Mouse (Mus musculus) hindbrain, embryonic 10.5 days (tissue): Measurements from ENCODE around the gene Nme2. TPM values are rescaled to one million over a fixed set of nuclear protein-coding genes. Genes with fewer than 3 reads are reported as not detected.
"Not testable (repeated sequence)": the region's sequence is repeated elsewhere in the genome, so short reads cannot be mapped to it uniquely, and the experiment has no call there.

Source experiments
- DNase-seq: peaks from one replicate; pipeline ENCODE4 v3.0.0-alpha.2; 2017; ENCODE audit warnings: low spot score
- H3K27ac ChIP-seq: fragments of 300-500 bp; sonication (generic); 2 replicates; pipeline ENCODE4 v1.5.1; 2016; ENCODE audit warnings: mild to moderate bottlenecking, moderate library complexity
- H3K27me3 ChIP-seq: fragments of 300-500 bp; sonication (generic); 2 replicates; pipeline ENCODE4 v1.6.1; 2016; ENCODE audit warnings: mild to moderate bottlenecking; ENCODE audit not compliant: poor library complexity, insufficient read depth, severe bottlenecking
- H3K36me3 ChIP-seq: fragments of 300-500 bp; sonication (generic); 2 replicates; pipeline ENCODE4 v1.6.1; 2016; ENCODE audit warnings: mild to moderate bottlenecking, moderate library complexity
- H3K4me1 ChIP-seq: fragments of 300-500 bp; sonication (generic); replicated peaks from 2 replicates; pipeline ENCODE4 v1.6.1; 2016; ENCODE audit warnings: mild to moderate bottlenecking
- H3K4me3 ChIP-seq: fragments of 300-500 bp; sonication (generic); 2 replicates; pipeline ENCODE4 v1.5.1; 2016; ENCODE audit warnings: mild to moderate bottlenecking, moderate library complexity
- H3K9me3 ChIP-seq: fragments of 300-500 bp; sonication (generic); 2 replicates; pipeline ENCODE4 v1.6.1; 2016; ENCODE audit warnings: mild to moderate bottlenecking, moderate library complexity
- WGBS: fragments of 180-500 bp; shearing (Covaris S2); methylation state at CpG from one replicate; pipeline ENCODE4 v1.1.7; 2016; 5-methylcytosine and 5-hydroxymethylcytosine counted together
- polyA plus RNA-seq: library from polyadenylated mRNA; unstranded; fragments of >200 nt; fragmentation: Nextera tagmentation; extraction: Ambion mirVana; gene quantifications from 2 replicates; pipeline ENCODE4 v1.2.1, GENCODE M21; 2016

Nme2 gene
- polyA plus RNA-seq, 1 experiment from 2014 or later: 129 TPM

GRCm38 (mm10) chr11:93957031-93957555, 1.0 kb upstream of the Nme2 start:
- DNase-seq: no peak
- Histone ChIP-seq H3K27ac (no peak overlapping the region), H3K4me1 (peaks cover 44% of the 10 kb centered on the region), H3K9me3 (no peaks in the 10 kb centered on the region), H3K4me3 (no peak overlapping the region), H3K36me3 (peaks cover 71% of the 10 kb centered on the region), H3K27me3 (no peaks in the 10 kb centered on the region)
- WGBS: 90% methylated on average over 2 of the region's 2 CpGs

- no peaks in the 10 kb centered on the region for H3K9me3 ChIP-seq
- no peaks in the 10 kb centered on the region for H3K27me3 ChIP-seq
- peak overlapping the region; percentile 94 for H3K27ac ChIP-seq
- WGBS: under 1% methylated on average over 67 of the region's 67 CpGs
- H3K4me1 ChIP-seq: peaks cover 47% of the 10 kb centered on the region
- H3K36me3 ChIP-seq: peaks cover 71% of the 10 kb centered on the region
- peak overlapping the region; percentile 61 for H3K4me3 ChIP-seq
- DNase-seq: peak; percentile 94
These were observed 556 bp downstream of the Nme2 start for GRCm38 (mm10) chr11:93955256-93956150.

- peak overlapping the region; percentile 61 for H3K4me3 ChIP-seq
- DNase-seq: no peak
- peaks cover 71% of the 10 kb centered on the region for H3K36me3 ChIP-seq
- no peaks in the 10 kb centered on the region for H3K27me3 ChIP-seq
- H3K27ac ChIP-seq: peak overlapping the region; percentile 94
- no peaks in the 10 kb centered on the region for H3K9me3 ChIP-seq
- WGBS: 45% methylated on average over 13 of the region's 13 CpGs
- H3K4me1 ChIP-seq: peaks cover 47% of the 10 kb centered on the region
These were observed 1.3 kb downstream of the Nme2 start for GRCm38 (mm10) chr11:93954738-93955255.

GRCm38 (mm10) chr11:93952376-93952775, 3.7 kb downstream of the Nme2 start:
- Histone ChIP-seq H3K9me3 (no peaks in the 10 kb centered on the region), H3K4me3 (no peak overlapping the region), H3K36me3 (peaks cover 69% of the 10 kb centered on the region), H3K4me1 (peaks cover 47% of the 10 kb centered on the region), H3K27ac (no peak overlapping the region), H3K27me3 (no peaks in the 10 kb centered on the region)
- peak; percentile 14 for DNase-seq
- WGBS: 63% methylated on average over 5 of the region's 5 CpGs

- no peak for DNase-seq
- Histone ChIP-seq H3K4me1 (peaks cover 29% of the 10 kb centered on the region), H3K27ac (no peak overlapping the region), H3K36me3 (peaks cover 73% of the 10 kb centered on the region), H3K4me3 (no peak overlapping the region), H3K27me3 (no peaks in the 10 kb centered on the region), H3K9me3 (no peaks in the 10 kb centered on the region)
- 89% methylated on average over 1 of the region's 1 CpGs for WGBS
These were observed 6.0 kb downstream of the Nme2 start for GRCm38 (mm10) chr11:93950045-93950444.

- H3K36me3 ChIP-seq: peaks cover 77% of the 10 kb centered on the region
These were observed 7.0 kb downstream of the Nme2 start for GRCm38 (mm10) chr11:93948887-93949567.

DNA sequence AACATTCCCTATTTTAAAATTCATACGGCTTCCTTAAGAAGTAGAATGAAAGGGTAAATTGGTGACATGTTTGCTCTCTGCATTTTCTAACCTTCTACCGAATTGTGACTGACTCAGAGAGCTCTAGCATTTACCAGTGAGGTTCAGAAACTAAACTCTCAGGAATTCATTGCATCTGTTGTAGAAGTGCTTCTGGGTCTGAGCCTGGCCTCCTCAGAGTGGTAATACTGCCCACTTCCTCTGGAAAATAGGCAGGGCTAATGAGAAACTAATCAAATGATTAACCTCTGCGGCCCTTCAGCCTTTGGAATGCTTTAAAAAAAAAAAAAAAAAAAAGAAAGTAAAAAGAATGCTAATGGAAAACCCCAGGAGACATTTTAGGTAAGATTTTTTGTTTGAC, 11.1 kb downstream of the Nme2 start:
- no peaks in the 10 kb centered on the region for H3K27me3 ChIP-seq
- no peak overlapping the region for H3K4me3 ChIP-seq
- no peak for DNase-seq
- H3K36me3 ChIP-seq: peaks cover 71% of the 10 kb centered on the region
- 80% methylated on average over 3 of the region's 3 CpGs for WGBS
- no peak overlapping the region for H3K27ac ChIP-seq
- no peaks in the 10 kb centered on the region for H3K4me1 ChIP-seq
- no peaks in the 10 kb centered on the region for H3K9me3 ChIP-seq

More at GRCm38 (mm10) chr11:93948887-93949567, 7.0 kb downstream of the Nme2 start:
- Histone ChIP-seq H3K9me3 (no peaks in the 10 kb centered on the region), H3K27ac (no peak overlapping the region), H3K27me3 (no peaks in the 10 kb centered on the region), H3K4me1 (peaks cover 21% of the 10 kb centered on the region), H3K4me3 (no peak overlapping the region)
- DNase-seq: no peak
- 94% methylated on average over 9 of the region's 9 CpGs for WGBS

DNA sequence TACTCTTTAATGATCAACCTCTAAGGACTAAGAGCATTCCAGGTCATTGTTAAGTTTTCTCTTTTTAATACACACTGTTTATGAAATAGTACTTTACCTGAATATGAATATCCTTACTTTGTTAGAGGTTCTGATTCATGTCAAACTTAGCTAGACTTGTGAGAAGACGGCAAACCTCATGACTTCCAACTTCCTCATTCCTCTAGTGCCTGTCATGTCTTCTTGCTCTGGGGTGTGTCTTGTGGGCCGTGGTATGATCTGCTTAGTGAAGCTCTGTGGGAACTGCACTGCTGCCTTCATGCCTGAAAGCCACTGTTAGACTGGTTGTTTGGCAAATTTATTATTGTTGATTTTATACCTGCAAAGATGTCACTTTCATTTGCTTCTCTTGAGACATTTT, 15.2 kb downstream of the Nme2 start:
- WGBS: 96% methylated on average over 2 of the region's 2 CpGs
- Histone ChIP-seq H3K9me3 (no peaks in the 10 kb centered on the region), H3K27ac (no peak overlapping the region), H3K36me3 (peaks cover 84% of the 10 kb centered on the region), H3K4me1 (no peaks in the 10 kb centered on the region), H3K27me3 (no peaks in the 10 kb centered on the region), H3K4me3 (no peak overlapping the region)
- no peak for DNase-seq

DNA sequence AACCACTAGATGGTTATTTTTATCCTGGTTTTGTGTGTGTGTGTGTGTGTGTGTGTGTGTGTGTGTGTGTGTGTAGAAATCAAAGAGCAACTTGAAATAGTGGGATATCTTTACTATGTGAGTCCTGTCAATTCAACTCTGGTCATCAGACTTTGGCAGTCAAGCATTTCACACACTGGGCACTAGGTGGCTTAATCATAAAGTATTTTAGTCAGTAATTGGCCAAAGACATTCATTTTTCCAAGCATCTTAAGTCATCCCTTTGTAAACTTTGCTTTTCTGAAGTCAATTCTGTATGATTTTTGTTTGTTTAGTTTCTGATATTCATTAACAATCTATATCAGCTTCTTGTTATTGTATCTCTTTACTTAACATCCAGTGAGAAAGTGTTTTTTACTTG, 27.0 kb downstream of the Nme2 start:
- H3K9me3 ChIP-seq: no peaks in the 10 kb centered on the region
- DNase-seq: no peak
- no peaks in the 10 kb centered on the region for H3K27me3 ChIP-seq
- H3K27ac ChIP-seq: no peak overlapping the region
- peaks cover 98% of the 10 kb centered on the region for H3K36me3 ChIP-seq
- H3K4me1 ChIP-seq: no peaks in the 10 kb centered on the region
- H3K4me3 ChIP-seq: no peak overlapping the region

GRCm38 (mm10) chr11:93915019-93915418, 41.0 kb downstream of the Nme2 start:
- H3K4me1 ChIP-seq, H3K27ac ChIP-seq, H3K4me3 ChIP-seq, DNase-seq, H3K9me3 ChIP-seq, H3K27me3 ChIP-seq: not testable (repeated sequence)
- H3K36me3 ChIP-seq: peaks cover 99% of the 10 kb centered on the region
- WGBS: 93% methylated on average over 2 of the region's 2 CpGs

GRCm38 (mm10) chr11:93911603-93912002, 44.5 kb downstream of the Nme2 start:
- Histone ChIP-seq H3K9me3 (no peaks in the 10 kb centered on the region), H3K27ac (no peak overlapping the region), H3K4me3 (no peak overlapping the region), H3K4me1 (no peaks in the 10 kb centered on the region), H3K27me3 (no peaks in the 10 kb centered on the region), H3K36me3 (peaks cover 100% of the 10 kb centered on the region)
- 91% methylated on average over 3 of the region's 3 CpGs for WGBS
- DNase-seq: no peak

DNA sequence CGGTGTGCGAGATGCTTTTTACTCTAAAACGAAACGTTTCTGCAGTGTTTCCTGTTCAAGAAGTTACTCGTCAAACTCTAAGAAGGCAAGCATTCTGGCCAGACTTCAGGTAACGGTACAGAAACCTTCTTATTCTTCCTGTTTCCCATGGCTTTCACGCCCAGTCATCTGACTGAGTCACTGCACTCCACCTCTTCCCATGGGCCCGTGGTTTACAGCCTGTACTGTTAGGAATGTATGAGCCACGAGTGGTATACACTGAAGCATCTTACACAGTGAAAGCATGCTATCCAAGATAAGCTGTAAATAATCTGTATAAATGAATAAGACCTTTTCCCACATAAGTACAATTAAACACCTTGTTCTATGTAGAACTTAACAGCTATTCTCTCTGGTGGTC, 47.2 kb downstream of the Nme2 start:
- Histone ChIP-seq H3K27me3 (no peaks in the 10 kb centered on the region), H3K4me1 (no peaks in the 10 kb centered on the region), H3K9me3 (no peaks in the 10 kb centered on the region), H3K27ac (no peak overlapping the region), H3K36me3 (peaks cover 97% of the 10 kb centered on the region), H3K4me3 (no peak overlapping the region)
- WGBS: 92% methylated on average over 9 of the region's 9 CpGs
- no peak for DNase-seq

- Histone ChIP-seq H3K27ac (no peak overlapping the region), H3K36me3 (peaks cover 93% of the 10 kb centered on the region), H3K9me3 (no peaks in the 10 kb centered on the region), H3K4me1 (no peaks in the 10 kb centered on the region), H3K4me3 (no peak overlapping the region), H3K27me3 (no peaks in the 10 kb centered on the region)
- DNase-seq: no peak
- 87% methylated on average over 3 of the region's 3 CpGs for WGBS
These were observed 48.2 kb downstream of the Nme2 start for GRCm38 (mm10) chr11:93907839-93908238.
